Mouse (Mus musculus) thymus, postnatal 4 days (tissue): ENCODE data around the gene Rplp0.
"Not testable (repeated sequence)": the region's sequence is repeated elsewhere in the genome, so short reads cannot be mapped to it uniquely, and the experiment has no call there.

Source experiments
- DNase-seq: peaks from one replicate; pipeline ENCODE4 v3.0.0; 2021

Rplp0 gene

GRCm38 (mm10) chr5:115559237-115560101, at the start of gene Rplp0:
Gene Rplp0, plus strand, starts transcription at chr5:115559467.
- peak; percentile 99 for DNase-seq

DNA sequence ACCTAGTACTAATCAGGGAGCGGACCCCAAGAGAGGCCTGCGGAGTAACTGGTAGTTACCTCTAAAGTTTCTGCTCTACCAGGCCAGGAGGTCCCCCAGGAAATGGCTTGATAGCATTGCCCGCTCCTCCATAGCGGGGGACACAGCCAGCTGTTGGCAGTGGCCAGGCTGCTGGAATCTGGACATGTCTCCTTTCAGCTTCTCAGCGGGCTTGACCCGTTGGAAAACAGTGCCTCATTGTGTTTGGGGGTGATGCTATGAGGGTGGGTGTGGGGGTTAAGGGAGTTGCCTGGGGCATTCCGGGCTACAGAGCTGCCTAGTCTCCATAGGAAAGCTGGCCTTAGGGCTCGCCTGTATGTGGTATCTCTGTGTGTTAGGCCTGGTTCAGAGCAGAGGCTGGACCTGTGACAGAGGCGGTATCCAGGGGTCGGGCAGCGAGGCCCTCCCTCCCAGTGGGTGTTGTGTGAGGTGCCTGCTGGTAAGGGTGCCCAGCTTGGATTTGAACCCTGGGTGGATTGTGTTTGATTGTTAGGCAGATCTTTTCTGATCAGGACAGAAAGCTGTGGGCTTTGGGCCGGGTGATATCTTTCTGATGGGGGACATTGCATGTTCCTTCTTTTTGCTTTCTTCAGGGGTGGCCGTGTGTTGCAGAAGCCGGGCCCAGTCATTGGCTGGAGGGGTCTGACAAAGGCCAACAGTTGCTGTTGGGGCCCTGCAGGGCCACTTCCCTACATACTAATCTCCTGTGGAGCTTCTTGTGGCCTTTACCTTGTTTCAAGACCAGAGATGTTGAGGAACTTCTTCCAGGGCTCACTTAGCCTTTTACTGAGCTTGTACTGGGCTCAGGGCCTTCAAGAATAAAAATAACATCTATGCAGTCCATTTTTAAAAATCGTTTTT, 49.2 kb upstream of the Rplp0 start:
- DNase-seq = peak; percentile 34

GRCm38 (mm10) chr5:115512375-115512774, 46.9 kb upstream of the Rplp0 start:
- DNase-seq = no peak

DNA sequence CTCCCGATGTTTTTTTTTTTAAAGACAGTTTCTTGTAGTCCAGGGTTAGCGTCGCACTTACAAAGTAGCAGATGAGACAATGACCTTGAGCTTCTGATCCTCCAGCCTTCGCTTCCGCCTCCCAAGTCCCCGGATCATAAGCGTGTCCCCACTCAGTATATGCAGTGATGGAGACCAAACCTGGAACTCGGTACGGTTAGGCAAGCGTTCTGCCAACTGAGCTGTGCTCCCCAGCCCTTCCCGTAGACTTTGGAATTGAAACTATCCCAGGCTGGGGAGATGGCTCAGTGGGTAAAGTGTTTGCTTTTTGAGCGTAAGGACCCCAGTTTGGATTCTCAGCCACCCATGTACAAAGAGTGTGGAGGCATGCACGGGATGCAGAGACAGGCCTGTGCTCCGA, 46.0 kb upstream of the Rplp0 start:
- no peak for DNase-seq

GRCm38 (mm10) chr5:115513721-115514120, 45.5 kb upstream of the Rplp0 start:
- peak; percentile 10 for DNase-seq

DNA sequence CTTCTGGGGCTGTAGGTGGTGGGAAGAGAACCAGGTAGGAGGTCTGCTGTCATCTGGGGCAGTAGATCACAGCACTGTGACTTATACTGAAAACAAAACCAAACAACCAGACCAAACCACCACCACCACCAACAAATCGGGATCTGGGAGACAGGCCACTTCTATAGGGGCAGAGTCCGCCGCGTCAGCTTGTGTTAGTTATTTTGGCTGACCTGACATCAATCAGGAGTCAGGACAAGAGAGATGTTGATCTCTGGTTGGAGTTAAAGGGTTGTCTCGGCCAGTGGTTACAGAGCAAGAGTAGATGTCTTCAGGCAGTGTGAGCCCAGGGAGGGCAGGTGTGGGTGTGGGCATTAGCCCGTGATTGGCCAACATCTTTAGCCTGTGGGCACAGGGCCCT, 44.9 kb upstream of the Rplp0 start:
- peak; percentile 8 for DNase-seq

- DNase-seq = peak; percentile 28
Measured at GRCm38 (mm10) chr5:115514896-115515587, 44.2 kb upstream of the Rplp0 start.

DNA sequence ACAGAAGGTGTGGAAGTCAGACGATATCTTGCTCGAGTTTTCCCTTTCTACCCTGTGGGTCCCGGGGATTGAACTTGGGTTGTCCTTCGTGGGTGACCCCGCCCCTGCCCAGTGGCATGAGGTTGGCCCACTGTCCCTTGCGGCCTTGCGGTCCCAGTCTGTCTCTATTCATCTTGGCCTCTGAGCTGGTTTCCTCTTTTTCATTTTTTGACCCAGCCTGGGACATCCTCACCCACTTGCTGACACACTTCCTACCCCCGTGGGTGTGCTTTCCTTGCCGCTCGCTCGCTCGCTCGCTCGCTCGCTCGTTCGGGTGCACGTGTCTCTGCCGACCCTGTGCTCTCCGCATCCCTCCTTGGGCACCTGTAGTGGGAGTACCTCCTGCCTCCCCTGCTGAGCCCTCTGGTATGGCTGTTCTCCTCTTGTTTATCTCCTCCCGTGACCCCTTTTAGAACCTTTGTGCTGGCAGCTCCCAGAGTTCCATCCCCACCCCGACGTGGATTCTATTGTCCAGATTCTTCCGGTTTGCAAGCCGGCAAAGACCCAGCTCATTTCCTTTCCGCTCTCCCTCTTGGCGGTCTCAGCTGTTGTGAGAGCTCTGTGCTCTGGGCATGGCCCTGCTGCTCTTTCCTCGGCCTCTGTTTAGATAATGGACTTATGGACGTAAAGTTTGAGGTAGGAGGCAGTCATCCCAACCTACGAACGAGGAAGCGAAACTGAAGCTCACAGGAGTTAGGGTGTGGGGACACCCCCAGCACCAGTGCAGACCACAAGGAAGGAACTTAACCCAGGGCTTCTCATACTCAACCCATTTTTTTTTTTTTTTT, 43.0 kb upstream of the Rplp0 start:
- DNase-seq = peak; percentile 68

DNA sequence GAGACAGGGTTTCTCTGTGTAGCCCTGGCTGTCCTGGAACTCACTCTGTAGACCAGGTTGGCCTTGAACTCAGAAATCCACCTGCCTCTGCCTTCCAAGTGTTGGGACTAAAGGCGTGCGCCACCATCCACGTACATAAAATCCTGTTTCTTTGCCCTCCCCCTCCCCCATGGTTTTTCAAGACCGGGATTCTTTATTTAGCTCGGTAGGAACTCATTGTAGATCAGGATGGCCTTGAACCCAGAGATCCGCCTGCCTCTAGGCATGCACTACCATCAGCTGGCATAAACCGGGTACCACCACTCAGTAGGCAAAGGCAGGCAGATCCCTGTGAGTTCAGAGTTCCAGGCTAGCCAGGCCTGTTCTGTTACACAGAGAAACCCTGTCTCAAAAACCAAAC, 42.4 kb upstream of the Rplp0 start:
- peak; percentile 31 for DNase-seq

GRCm38 (mm10) chr5:115517501-115517900, 41.8 kb upstream of the Rplp0 start:
- DNase-seq = peak; percentile 34

DNA sequence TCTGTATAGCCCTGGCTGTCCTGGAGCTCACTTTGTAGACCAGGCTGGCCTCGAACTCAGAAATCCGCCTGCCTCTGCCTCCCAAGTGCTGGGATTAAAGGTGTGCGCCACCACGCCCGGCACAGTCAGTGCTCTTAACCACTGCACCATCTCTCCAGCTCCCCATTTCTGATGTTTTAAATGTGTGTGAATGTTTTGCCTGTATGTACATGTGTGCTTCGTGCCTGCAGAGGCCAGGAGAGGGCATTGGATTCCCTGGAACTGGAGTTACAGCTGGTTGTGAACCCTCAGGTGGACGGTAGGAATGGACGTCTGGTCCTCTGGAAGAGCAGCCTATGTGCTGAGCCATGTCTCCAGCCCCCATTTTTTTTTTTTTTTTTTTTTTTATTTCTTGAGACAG, 41.1 kb upstream of the Rplp0 start:
- not testable (repeated sequence) for DNase-seq

DNA sequence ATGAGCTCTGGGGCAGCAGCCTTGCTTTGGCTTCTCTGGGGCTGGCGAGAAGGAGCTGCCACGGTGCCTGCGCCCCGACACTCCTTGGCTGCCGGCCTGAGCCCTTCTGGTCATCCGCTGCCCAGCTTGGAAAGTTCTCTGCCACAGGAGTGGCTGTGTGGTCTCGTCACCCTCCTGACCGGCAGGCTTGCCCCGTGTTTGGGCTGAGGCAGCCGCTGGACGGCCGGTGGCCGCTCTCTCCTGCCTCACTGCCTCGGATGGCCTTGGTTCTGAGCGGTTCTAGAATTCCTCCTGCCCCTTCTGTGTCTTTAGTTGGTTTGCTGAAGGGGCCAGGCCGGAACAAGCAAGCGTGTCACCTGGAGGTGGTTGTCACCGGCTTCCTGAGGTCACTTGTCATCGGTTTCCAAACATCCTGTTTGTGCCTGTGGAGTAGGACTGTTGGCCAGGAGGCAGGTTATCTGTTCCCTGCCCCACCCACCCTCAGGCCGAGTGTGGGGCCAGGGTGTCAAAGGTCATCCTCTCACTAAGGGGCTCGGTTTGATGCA, 38.9 kb upstream of the Rplp0 start:
- peak; percentile 26 for DNase-seq

- DNase-seq = peak; percentile 74
Measured at GRCm38 (mm10) chr5:115521553-115522461, 37.5 kb upstream of the Rplp0 start.

DNA sequence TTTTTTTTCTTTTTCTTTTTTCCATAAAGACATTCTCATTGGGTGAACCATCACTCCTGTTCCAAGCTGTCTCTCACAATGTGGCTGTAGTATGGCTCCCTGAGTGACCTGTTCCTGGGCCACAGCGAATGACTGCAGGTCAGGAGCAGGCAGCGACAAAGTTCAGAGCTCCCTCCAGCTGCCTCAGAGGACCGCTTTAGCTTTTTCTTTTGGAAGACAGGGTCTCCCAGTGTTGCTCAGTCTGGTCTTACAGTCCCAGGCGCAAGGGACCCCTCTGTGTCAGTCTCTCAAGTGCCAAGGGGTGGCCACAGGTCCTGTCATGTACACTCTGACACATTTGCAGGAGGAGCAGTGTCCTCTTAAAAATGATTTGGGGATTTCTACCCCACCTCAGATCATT, 36.7 kb upstream of the Rplp0 start:
- no peak for DNase-seq

DNA sequence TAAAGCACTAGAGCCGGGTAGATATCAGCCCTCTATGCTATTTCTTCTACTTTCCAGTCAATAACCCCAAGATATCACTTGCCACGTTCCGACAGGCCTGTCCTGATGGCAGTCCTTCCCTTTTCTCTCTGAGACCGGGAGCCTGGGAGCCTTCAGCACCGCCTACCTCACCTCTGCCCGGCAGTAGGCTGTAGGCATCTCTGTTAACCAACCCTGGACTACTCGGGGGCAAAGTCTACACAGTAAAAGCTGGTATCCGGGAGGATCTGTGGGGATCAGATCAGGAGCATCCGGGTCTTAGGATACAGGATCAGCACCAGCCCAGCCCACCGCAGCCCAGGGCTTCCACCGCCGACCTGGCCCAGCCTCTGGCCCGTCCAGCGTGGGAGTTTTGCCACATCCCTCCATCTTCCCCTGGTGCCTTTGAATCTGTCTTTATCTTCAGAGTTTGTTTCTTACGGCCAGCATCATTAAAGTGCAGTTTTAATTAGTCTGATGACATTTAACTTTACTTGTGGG, 36.2 kb upstream of the Rplp0 start:
- no peak for DNase-seq

DNA sequence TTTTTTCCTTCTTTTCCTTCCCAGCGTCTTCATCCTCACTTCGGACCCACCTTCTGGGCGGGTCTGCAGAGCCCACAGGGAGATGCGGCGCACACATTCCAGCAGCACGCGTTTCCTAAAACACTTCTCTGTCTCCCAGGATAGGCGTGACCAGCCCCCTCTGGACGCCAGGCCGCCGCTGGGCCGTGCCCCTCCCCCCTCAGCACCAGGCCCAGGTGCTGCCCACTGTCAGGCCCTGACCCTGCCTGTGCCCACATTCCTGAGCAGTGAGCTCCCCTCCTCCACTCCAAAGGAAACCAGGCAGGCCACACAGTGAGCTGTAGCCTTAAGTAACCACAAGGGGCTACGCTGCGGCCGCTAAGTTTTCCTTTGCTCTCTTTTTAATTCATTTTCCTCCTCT, 35.3 kb upstream of the Rplp0 start:
- DNase-seq = no peak

DNA sequence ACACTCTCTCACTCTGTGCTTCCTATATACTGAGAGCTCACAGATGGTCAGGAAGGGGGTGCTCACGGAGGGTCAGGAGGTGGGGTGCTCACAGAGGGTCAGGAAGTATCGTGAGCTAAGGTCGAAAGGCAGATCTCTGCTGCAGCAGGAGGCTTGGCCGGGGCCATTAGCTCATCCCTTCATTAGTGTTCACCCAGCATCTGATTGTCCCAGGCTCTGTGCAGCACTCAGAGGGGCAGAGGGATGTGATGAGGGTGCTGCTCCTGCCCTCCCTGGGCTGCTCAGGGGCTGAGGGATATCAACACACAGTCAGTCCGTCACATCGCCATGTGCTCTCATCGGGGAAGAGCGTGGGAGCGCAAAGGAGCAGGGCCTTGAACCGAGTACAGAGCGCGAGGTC, 34.8 kb upstream of the Rplp0 start:
- DNase-seq = no peak

DNA sequence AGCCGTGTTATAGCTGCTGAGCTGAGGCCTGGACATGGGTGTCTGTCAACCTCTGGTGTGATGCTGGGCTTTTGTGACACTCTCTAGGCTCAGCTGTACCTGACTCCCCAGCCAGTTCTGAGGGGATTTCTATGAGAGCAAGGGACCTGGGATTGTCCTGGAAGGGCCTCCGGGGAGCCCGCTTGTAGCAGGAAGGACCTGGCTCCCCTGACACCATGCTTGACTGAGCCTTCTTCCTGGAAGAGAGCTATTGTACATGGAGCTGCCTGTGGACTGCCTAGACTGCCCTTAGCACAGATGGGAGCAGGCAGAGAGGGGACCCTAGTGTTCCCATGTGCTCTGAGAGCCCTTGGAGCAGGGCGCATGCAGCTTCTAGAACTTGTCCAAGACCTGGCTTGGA, 33.9 kb upstream of the Rplp0 start:
- DNase-seq = no peak

DNA sequence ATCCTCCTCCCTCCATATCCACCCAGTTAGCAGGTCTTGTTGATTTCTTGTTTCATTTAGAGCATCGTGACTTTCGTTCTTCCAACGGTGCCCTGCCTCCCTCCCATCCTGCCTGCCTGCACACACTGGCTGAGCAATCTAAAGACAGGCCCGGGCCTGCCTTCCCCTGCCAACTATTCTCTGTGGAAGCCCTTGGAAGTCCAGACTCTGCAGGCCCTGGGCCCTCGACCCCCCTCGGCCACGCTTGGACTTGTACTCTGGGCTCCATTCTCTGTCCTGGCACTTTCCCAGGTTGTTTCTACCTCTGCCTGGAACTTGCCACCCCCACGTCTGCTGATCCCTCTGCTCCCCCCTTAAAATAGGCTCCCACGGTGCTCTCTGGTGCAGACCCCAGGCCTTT, 33.3 kb upstream of the Rplp0 start:
- DNase-seq = no peak

GRCm38 (mm10) chr5:115526456-115527202, 32.6 kb upstream of the Rplp0 start:
- DNase-seq = no peak
